Mouse (Mus musculus) hindbrain, embryonic 12.5 days (tissue): ENCODE results near the gene Carmil3. TPM values are rescaled to one million over a fixed set of nuclear protein-coding genes. Genes with fewer than 3 reads are reported as not detected.

Experiments used
- ATAC-seq: fragments of 200-750 bp; cut with Nextera tagmentation; 2 replicates; pipeline ENCODE4 v1.8.0; 2017; ENCODE audit warnings: moderate TSS enrichment; ENCODE audit not compliant: low FRiP score
- H3K27ac ChIP-seq: fragments of 300-500 bp; sonication (generic); 2 replicates; pipeline ENCODE4 v1.5.1; 2016; ENCODE audit warnings: mild to moderate bottlenecking
- H3K27me3 ChIP-seq: fragments of 300-500 bp; sonication (generic); 2 replicates; pipeline ENCODE4 v1.6.1; 2016; ENCODE audit warnings: mild to moderate bottlenecking
- H3K36me3 ChIP-seq: fragments of 300-500 bp; sonication (generic); 2 replicates; pipeline ENCODE4 v1.6.1; 2016; ENCODE audit warnings: mild to moderate bottlenecking
- H3K4me1 ChIP-seq: fragments of 300-500 bp; sonication (generic); 2 replicates; pipeline ENCODE4 v1.6.1; 2016
- H3K4me2 ChIP-seq: fragments of 300-500 bp; sonication (generic); replicated peaks from 2 replicates; pipeline ENCODE4 v1.6.1; 2016; ENCODE audit warnings: mild to moderate bottlenecking
- H3K4me3 ChIP-seq: fragments of 300-500 bp; sonication (generic); 2 replicates; pipeline ENCODE4 v1.5.1; 2016; ENCODE audit warnings: mild to moderate bottlenecking
- H3K9ac ChIP-seq: fragments of 300-500 bp; sonication (generic); 2 replicates; pipeline ENCODE4 v1.6.1; 2016; ENCODE audit warnings: mild to moderate bottlenecking, moderate library complexity
- H3K9me3 ChIP-seq: fragments of 300-500 bp; sonication (generic); replicated peaks from 2 replicates; pipeline ENCODE4 v1.6.1; 2016; ENCODE audit warnings: mild to moderate bottlenecking
- WGBS: fragments of 180-500 bp; shearing (Covaris S2); methylation state at CpG from one replicate; pipeline ENCODE4 v1.1.7; 2016; 5-methylcytosine and 5-hydroxymethylcytosine counted together
- polyA plus RNA-seq: library from polyadenylated mRNA; unstranded; fragments of >200 nt; fragmentation: Nextera tagmentation; extraction: Ambion mirVana; gene quantifications from 2 replicates; pipeline ENCODE4 v1.2.1, GENCODE M21; 2016

The Carmil3 gene
- polyA plus RNA-seq, 1 experiment from 2014 or later, result 17.0 TPM

GRCm38 (mm10) chr14:55524062-55524461 lies 33.6 kb downstream of the Carmil3 start:
- no peak overlapping the region for H3K9ac ChIP-seq
- no peak overlapping the region for H3K4me3 ChIP-seq
- peaks cover 34% of the 10 kb centered on the region for H3K27me3 ChIP-seq
- H3K4me2 ChIP-seq, result no peak overlapping the region
- no peak for ATAC-seq
- peaks cover 15% of the 10 kb centered on the region for H3K4me1 ChIP-seq
- no peak overlapping the region for H3K27ac ChIP-seq
- H3K36me3 ChIP-seq, result no peaks in the 10 kb centered on the region
- 61% methylated on average over 4 of the region's 4 CpGs for WGBS
- H3K9me3 ChIP-seq, result no peaks in the 10 kb centered on the region

DNA sequence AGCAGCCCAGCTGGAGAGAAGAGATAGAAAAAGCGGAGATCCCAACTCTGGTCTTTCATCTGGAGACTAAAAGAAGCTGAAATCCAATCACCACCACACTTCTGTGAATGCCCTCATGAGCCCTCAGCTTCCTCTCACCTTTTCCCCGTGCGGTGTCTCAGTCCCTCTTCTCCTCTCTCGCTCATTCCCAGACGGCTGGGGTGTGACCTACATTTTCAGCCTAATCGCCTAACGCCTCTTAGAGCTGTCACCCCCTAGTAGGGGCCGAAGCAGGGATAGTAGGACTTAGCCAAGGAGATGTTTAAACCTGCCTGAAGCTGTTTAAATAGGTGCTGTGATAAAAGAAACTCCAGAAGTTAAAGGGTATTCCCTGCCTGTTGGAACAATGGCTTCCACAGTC lies 34.3 kb downstream of the Carmil3 start, which contains the start of gene Nrl:
TSS of gene Nrl (minus strand) at position 197 of the 400 bp plus-strand sequence.
- Histone ChIP-seq H3K9ac (no peak within 1 kb of the TSS), H3K27me3 (peaks cover 33% of the 10 kb centered on the region), H3K9me3 (no peaks in the 10 kb centered on the region), H3K4me1 (peaks cover 9% of the 10 kb centered on the region; the same call in 1 of the 2 replicates), H3K4me3 (no peak within 1 kb of the TSS), H3K36me3 (no peaks in the 10 kb centered on the region), H3K4me2 (no peak within 1 kb of the TSS), H3K27ac (no peak within 1 kb of the TSS)
- no peak for ATAC-seq
- WGBS, result 46% methylated on average over 8 of the region's 8 CpGs

DNA sequence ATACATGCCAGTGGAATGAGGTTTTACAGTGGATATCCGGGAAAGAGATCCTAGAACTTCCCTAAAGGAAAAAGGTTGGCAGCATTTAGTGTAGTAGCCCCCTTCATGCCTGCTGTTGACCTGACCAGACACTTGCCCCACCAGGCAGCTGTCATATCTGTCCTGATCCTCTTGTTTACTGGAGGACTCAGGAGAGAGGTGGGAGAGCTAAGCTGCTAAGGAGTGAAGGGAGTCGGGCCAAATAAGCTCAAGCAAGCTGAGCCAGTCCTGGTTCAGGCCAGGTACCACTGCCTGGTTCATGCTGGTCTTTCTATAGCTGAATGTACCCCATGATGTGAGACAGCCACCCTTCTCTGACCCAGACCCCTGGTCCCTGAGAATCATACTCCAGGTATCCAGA lies 36.2 kb downstream of the Carmil3 start:
- H3K9ac ChIP-seq, result no peak overlapping the region
- WGBS, result 87% methylated on average over 2 of the region's 2 CpGs
- ATAC-seq, result no peak

DNA sequence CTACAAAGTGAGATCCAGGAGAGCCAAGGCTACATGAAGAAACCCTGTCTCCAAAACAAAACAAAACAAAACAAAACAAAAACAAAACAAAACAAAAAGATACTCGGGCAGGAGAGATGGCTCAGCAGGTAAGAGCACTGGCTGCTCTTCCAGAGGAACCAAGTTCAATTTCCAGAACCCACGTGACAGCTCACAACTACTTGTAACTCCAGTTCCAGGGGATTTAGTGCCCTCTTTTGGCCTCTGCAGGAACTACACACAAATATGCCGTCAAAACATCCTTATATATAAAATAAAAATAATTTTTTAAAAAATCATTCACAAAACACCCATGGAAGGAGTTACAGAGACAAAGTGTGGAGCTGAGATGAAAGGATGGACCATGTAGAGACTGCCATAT lies 37.5 kb downstream of the Carmil3 start:
- no peak for ATAC-seq
- peaks cover 15% of the 10 kb centered on the region for H3K27me3 ChIP-seq
- H3K9me3 ChIP-seq, result no peaks in the 10 kb centered on the region
- H3K4me2 ChIP-seq, result no peak overlapping the region
- no peak overlapping the region for H3K9ac ChIP-seq
- H3K4me3 ChIP-seq, result no peak overlapping the region
- no peaks in the 10 kb centered on the region for H3K36me3 ChIP-seq
- no peaks in the 10 kb centered on the region for H3K4me1 ChIP-seq
- no peak overlapping the region for H3K27ac ChIP-seq
- 21% methylated on average over 3 of the region's 3 CpGs for WGBS

More for the DNA sequence above, 36.2 kb downstream of the Carmil3 start:
- Histone ChIP-seq H3K36me3 (no peaks in the 10 kb centered on the region), H3K4me2 (no peak overlapping the region), H3K4me3 (no peak overlapping the region), H3K9me3 (no peaks in the 10 kb centered on the region), H3K27ac (no peak overlapping the region), H3K4me1 (no peaks in the 10 kb centered on the region), H3K27me3 (peaks cover 25% of the 10 kb centered on the region)

DNA sequence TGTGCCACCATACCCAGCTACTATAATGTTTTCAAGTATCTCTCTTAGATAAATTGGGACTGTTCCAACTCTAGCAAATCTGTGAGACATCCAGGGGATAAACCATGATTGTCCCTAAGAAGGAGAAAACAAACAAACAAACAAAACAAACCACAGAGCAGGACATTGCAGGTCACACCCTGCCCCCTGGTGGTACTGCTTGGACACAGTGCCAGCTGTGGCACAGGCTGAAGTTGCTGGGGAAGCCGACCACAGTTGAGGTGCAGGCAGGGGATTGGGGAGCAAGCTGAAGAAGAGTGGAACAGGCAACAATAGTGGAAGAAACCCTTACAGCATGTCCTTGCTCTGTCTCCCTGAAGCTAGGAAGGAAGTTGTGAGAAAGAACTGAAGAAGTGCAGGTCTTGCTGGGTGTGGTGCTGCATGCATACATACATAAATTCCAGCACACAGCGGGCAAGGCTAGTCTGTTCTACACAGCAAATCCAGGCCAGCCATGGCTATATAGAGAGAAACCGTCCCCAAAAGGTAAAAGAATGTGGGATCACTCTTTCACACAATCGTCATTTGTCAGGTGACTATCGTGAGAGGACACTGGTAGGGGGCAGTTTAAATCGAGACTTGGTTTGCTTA lies 45.8 kb downstream of the Carmil3 start:
- Histone ChIP-seq H3K27ac (no peak overlapping the region), H3K4me3 (no peak overlapping the region), H3K27me3 (no peaks in the 10 kb centered on the region), H3K9ac (no peak overlapping the region), H3K9me3 (no peaks in the 10 kb centered on the region), H3K36me3 (no peaks in the 10 kb centered on the region), H3K4me1 (peaks cover 19% of the 10 kb centered on the region), H3K4me2 (no peak overlapping the region)
- ATAC-seq, result no peak
- WGBS, result 52% methylated on average over 6 of the region's 6 CpGs

- ATAC-seq, result peak; percentile 85
- H3K27ac ChIP-seq, result peak within 1 kb of the TSS; percentile 86
These were observed 49.8 kb downstream of the Carmil3 start, which contains the start of gene Pck2 for GRCm38 (mm10) chr14:55540067-55540786. Gene Pck2, plus strand, starts transcription at chr14:55540266.

DNA sequence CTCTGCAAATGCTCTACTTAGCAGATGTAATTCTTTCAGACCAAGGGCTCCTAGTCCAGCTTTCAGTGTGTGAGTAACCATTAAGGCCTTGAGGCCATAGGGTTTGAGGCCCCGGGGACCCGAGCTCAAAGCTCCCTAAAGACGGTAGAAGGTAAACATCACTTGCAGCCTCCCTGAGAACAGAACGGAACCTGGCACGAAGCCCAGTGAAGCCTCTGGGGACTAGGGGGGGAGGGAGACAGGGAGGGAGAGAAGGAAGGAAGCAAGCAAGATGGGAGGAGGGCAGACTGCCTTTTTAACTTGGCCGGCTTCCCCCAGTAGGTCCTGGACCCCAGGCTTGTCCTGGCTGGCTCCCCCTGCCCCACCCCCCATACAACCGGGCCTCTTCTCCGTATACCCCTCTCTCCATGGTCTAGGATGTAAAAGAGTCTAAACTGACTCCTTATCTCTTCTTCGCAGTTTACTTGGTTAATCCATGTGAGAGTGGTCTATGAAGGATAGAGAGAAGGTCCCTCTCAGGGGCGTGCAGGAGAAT lies 50.4 kb downstream of the Carmil3 start:
- peak overlapping the region; percentile 79 for H3K9ac ChIP-seq
- WGBS, result 8% methylated on average over 10 of the region's 10 CpGs
- H3K27ac ChIP-seq, result peak overlapping the region; percentile 86
- peak; percentile 62 for ATAC-seq
- peak overlapping the region; percentile 53 for H3K4me3 ChIP-seq
- H3K4me2 ChIP-seq, result peak overlapping the region; percentile 87
- no peaks in the 10 kb centered on the region for H3K9me3 ChIP-seq
- peaks cover 13% of the 10 kb centered on the region; the same call in 1 of the 2 replicates for H3K36me3 ChIP-seq
- no peaks in the 10 kb centered on the region for H3K27me3 ChIP-seq
- peaks cover 22% of the 10 kb centered on the region for H3K4me1 ChIP-seq

More at GRCm38 (mm10) chr14:55540067-55540786, 49.8 kb downstream of the Carmil3 start, which contains the start of gene Pck2:
- Histone ChIP-seq H3K27me3 (no peaks in the 10 kb centered on the region), H3K9ac (peak within 1 kb of the TSS; percentile 79), H3K4me2 (peak within 1 kb of the TSS; percentile 87), H3K36me3 (peaks cover 9% of the 10 kb centered on the region; the same call in 1 of the 2 replicates), H3K4me3 (peak within 1 kb of the TSS; percentile 53), H3K9me3 (no peaks in the 10 kb centered on the region), H3K4me1 (peaks cover 22% of the 10 kb centered on the region)
- under 1% methylated on average over 32 of the region's 32 CpGs for WGBS

DNA sequence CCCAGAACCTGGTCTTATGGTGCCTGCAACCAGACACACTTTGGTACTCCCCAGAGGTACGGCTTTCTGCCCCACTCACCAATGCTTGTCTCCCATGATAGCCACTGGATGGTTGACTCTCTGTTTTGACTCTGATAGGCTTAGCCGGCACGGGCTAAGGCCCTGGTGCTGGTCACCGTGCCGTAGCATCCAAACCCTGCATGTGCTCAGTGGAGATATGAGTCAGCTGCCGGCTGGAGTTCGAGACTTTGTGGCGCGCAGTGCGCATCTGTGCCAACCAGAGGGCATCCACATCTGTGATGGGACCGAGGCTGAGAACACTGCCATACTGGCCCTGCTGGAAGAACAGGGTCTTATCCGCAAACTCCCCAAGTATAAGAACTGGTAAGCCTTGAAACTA lies 51.8 kb downstream of the Carmil3 start:
- H3K4me1 ChIP-seq, result peaks cover 22% of the 10 kb centered on the region
- H3K9ac ChIP-seq, result no peak overlapping the region
- H3K4me2 ChIP-seq, result no peak overlapping the region
- H3K9me3 ChIP-seq, result no peaks in the 10 kb centered on the region
- no peak for ATAC-seq
- 97% methylated on average over 12 of the region's 12 CpGs for WGBS
- peaks cover 16% of the 10 kb centered on the region; the same call in 1 of the 2 replicates for H3K36me3 ChIP-seq
- H3K4me3 ChIP-seq, result no peak overlapping the region
- no peak overlapping the region for H3K27ac ChIP-seq
- H3K27me3 ChIP-seq, result no peaks in the 10 kb centered on the region

GRCm38 (mm10) chr14:55544334-55544733 lies 53.9 kb downstream of the Carmil3 start:
- H3K4me1 ChIP-seq, result peaks cover 22% of the 10 kb centered on the region
- ATAC-seq, result no peak
- no peak overlapping the region for H3K4me2 ChIP-seq
- H3K4me3 ChIP-seq, result no peak overlapping the region
- H3K27ac ChIP-seq, result no peak overlapping the region
- no peaks in the 10 kb centered on the region for H3K27me3 ChIP-seq
- H3K9me3 ChIP-seq, result no peaks in the 10 kb centered on the region
- no peak overlapping the region for H3K9ac ChIP-seq
- 79% methylated on average over 9 of the region's 9 CpGs for WGBS
- H3K36me3 ChIP-seq, result peaks cover 32% of the 10 kb centered on the region

- ATAC-seq, result no peak
These were observed 59.7 kb downstream of the Carmil3 start for GRCm38 (mm10) chr14:55550191-55550590.

DNA sequence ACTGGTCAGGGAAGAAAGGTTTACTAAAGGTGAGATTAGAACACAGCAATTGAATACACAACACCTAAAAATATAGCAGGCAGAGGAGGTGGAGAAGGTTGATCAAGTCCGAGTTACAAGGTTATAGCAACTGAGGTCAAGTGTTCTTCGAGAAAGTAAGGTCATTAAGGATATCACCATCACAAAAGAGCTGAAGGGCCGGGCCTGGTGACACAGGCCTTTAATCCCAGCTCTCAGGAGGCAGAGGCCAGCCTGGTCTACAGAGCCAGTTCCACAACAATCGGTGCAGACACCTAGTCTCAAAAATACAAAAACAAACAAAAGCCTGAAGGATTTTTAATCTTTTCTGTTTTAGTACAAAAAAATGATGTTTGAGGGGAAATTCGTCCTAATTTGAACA lies 60.9 kb downstream of the Carmil3 start:
- WGBS, result 68% methylated on average over 5 of the region's 5 CpGs
- H3K4me1 ChIP-seq, result no peaks in the 10 kb centered on the region
- H3K27me3 ChIP-seq, result no peaks in the 10 kb centered on the region
- H3K4me2 ChIP-seq, result no peak overlapping the region
- peaks cover 16% of the 10 kb centered on the region; the same call in 1 of the 2 replicates for H3K36me3 ChIP-seq
- H3K9ac ChIP-seq, result no peak overlapping the region
- H3K9me3 ChIP-seq, result no peaks in the 10 kb centered on the region
- ATAC-seq, result no peak
- no peak overlapping the region for H3K27ac ChIP-seq
- H3K4me3 ChIP-seq, result no peak overlapping the region

More at GRCm38 (mm10) chr14:55550191-55550590, 59.7 kb downstream of the Carmil3 start:
- Histone ChIP-seq H3K4me2 (no peak overlapping the region), H3K36me3 (peaks cover 22% of the 10 kb centered on the region; the same call in 1 of the 2 replicates), H3K9ac (no peak overlapping the region), H3K4me3 (no peak overlapping the region), H3K9me3 (no peaks in the 10 kb centered on the region), H3K4me1 (no peaks in the 10 kb centered on the region), H3K27ac (no peak overlapping the region), H3K27me3 (no peaks in the 10 kb centered on the region)
- 89% methylated on average over 6 of the region's 6 CpGs for WGBS

GRCm38 (mm10) chr14:55551794-55552193 lies 61.3 kb downstream of the Carmil3 start:
- no peak overlapping the region for H3K4me3 ChIP-seq
- H3K36me3 ChIP-seq, result peaks cover 16% of the 10 kb centered on the region; the same call in 1 of the 2 replicates
- no peak overlapping the region for H3K27ac ChIP-seq
- no peaks in the 10 kb centered on the region for H3K4me1 ChIP-seq
- H3K9ac ChIP-seq, result no peak overlapping the region
- no peak for ATAC-seq
- H3K27me3 ChIP-seq, result no peaks in the 10 kb centered on the region
- 87% methylated on average over 8 of the region's 8 CpGs for WGBS
- no peak overlapping the region for H3K4me2 ChIP-seq
- H3K9me3 ChIP-seq, result no peaks in the 10 kb centered on the region
